Mouse (Mus musculus) erythroblast, embryonic 14.5 days (primary cell): ENCODE measurements around the gene Ak8.

Experiments used
- GATA1 ChIP-seq: IDR thresholded peaks from 2 replicates; pipeline ENCODE4 v1.6.1; 2012; ENCODE audit warnings: low read length, inconsistent platforms, mixed read lengths
- TAL1 ChIP-seq: IDR thresholded peaks from 3 replicates; pipeline ENCODE4 v1.6.1; 2012; ENCODE audit warnings: low read length, inconsistent platforms, mixed read lengths

DNA sequence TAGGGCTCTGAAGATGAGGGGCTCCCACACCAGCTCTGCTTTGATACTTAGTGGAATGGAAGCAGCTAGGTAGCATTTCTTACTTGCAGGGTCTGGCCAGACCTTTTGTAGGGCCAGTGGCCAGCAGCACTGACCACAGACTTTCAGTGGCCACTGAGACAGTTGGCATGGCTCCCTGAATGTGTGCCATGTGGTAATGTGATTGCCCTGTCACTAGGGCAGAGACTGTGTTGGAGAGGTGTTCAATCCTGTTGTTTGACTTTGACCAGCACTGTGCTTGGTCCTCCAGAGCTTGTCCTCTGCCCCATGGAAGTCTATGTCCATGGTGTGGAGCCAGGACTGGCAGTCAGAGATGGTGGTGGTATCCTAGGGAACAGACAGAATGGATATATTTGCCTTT, 49.4 kb upstream of the Ak8 start:
- no peak for TF ChIP-seq GATA1
- TF ChIP-seq TAL1, result no peak
